Mouse (Mus musculus) heart, postnatal 0 days (tissue): ENCODE data around the gene Ly9. TPM values are rescaled to one million over a fixed set of nuclear protein-coding genes. Genes with fewer than 3 reads are reported as not detected.

ENCODE experiments used
- ATAC-seq: fragments of 200-750 bp; cut with Nextera tagmentation; 2 replicates; pipeline ENCODE4 v1.8.0; 2017; ENCODE audit warnings: low read depth, moderate number of reproducible peaks, moderate library complexity; ENCODE audit not compliant: insufficient read depth
- DNase-seq: peaks from one replicate; pipeline ENCODE4 v3.0.0-alpha.2; 2016; ENCODE audit warnings: low spot score
- H3K27ac ChIP-seq: fragments of 300-500 bp; sonication (generic); 2 replicates; pipeline ENCODE4 v1.5.1; 2014; ENCODE audit warnings: low read depth, mild to moderate bottlenecking
- H3K27me3 ChIP-seq: fragments of 300-500 bp; sonication (generic); 2 replicates; pipeline ENCODE4 v1.6.1; 2014; ENCODE audit warnings: low read length, mixed read lengths; ENCODE audit not compliant: control insufficient read depth, insufficient read depth
- H3K36me3 ChIP-seq: fragments of 300-500 bp; sonication (generic); replicated peaks from 2 replicates; pipeline ENCODE4 v1.6.1; 2014; ENCODE audit warnings: low read length, mixed read lengths; ENCODE audit not compliant: control insufficient read depth, insufficient read depth
- H3K4me1 ChIP-seq: fragments of 300-500 bp; sonication (generic); 2 replicates; pipeline ENCODE4 v1.6.1; 2014; ENCODE audit warnings: antibody characterized with exemption; ENCODE audit not compliant: control insufficient read depth, insufficient read depth
- H3K4me2 ChIP-seq: fragments of 300-500 bp; sonication (generic); 2 replicates; pipeline ENCODE4 v1.6.1; 2014; ENCODE audit warnings: low read depth, mild to moderate bottlenecking, low read length, moderate library complexity
- H3K4me3 ChIP-seq: fragments of 300-500 bp; sonication (generic); 2 replicates; pipeline ENCODE4 v1.5.1; 2014; ENCODE audit warnings: low read depth, low read length
- H3K9ac ChIP-seq: fragments of 300-500 bp; sonication (generic); replicated peaks from 2 replicates; pipeline ENCODE4 v1.6.1; 2014; ENCODE audit warnings: low read depth, low read length, mixed read lengths
- H3K9me3 ChIP-seq: fragments of 300-500 bp; sonication (generic); replicated peaks from 2 replicates; pipeline ENCODE4 v1.6.1; 2016; ENCODE audit warnings: low read length; ENCODE audit not compliant: control insufficient read depth
- CTCF ChIP-seq: IDR thresholded peaks from 2 replicates; pipeline ENCODE4 v1.5.1; 2016; ENCODE audit warnings: antibody characterized with exemption, control low read depth, low read depth
- EP300 ChIP-seq: IDR thresholded peaks from 2 replicates; pipeline ENCODE4 v1.6.1; 2016; ENCODE audit warnings: antibody characterized with exemption, low read depth
- WGBS: fragments of 180-500 bp; shearing (Covaris S2); extraction: QIAGEN DNeasy Blood & Tissue Kit; methylation state at CpG from one replicate; pipeline ENCODE4 v1.1.7; 2014; 5-methylcytosine and 5-hydroxymethylcytosine counted together
- polyA plus RNA-seq: library from polyadenylated mRNA; unstranded; fragments of >200 nt; fragmentation: Nextera tagmentation; extraction: Ambion mirVana; gene quantifications from 2 replicates; pipeline ENCODE4 v1.2.1, GENCODE M21; 2015
- total RNA-seq: library from RNA; depleted of rRNA; stranded (reverse); fragments of >200 nt; gene quantifications from 2 replicates; pipeline ENCODE4 v1.2.3, GENCODE M21; 2014; ENCODE audit warnings: low replicate concordance

Ly9 gene
- total and polyA plus RNA-seq, 2 experiments from 2014 or later = 0.18 to 0.31 TPM

- no peak overlapping the region for H3K9ac ChIP-seq
- TF ChIP-seq CTCF (no peak), EP300 (no peak)
Observed at GRCm38 (mm10) chr1:171584584-171584983, 22.6 kb downstream of the Ly9 start.

GRCm38 (mm10) chr1:171577168-171577567, 30.0 kb downstream of the Ly9 start:
- H3K4me3 ChIP-seq = no peak overlapping the region
- ATAC-seq (no peak), DNase-seq (no peak)
- 84% methylated on average over 7 of the region's 7 CpGs for WGBS
- no peak overlapping the region for H3K9ac ChIP-seq
- no peaks in the 10 kb centered on the region for H3K27me3 ChIP-seq
- H3K27ac ChIP-seq = no peak overlapping the region
- H3K4me1 ChIP-seq = no peaks in the 10 kb centered on the region
- no peak for TF ChIP-seq CTCF
- TF ChIP-seq EP300 = no peak
- H3K36me3 ChIP-seq = no peaks in the 10 kb centered on the region
- no peaks in the 10 kb centered on the region for H3K9me3 ChIP-seq
- no peak overlapping the region for H3K4me2 ChIP-seq

More at GRCm38 (mm10) chr1:171584584-171584983, 22.6 kb downstream of the Ly9 start:
- no peaks in the 10 kb centered on the region for H3K9me3 ChIP-seq
- no peaks in the 10 kb centered on the region for H3K36me3 ChIP-seq
- WGBS = 34% methylated on average over 2 of the region's 2 CpGs
- H3K27me3 ChIP-seq = no peaks in the 10 kb centered on the region
- ATAC-seq (no peak), DNase-seq (no peak)
- H3K4me2 ChIP-seq = no peak overlapping the region
- H3K27ac ChIP-seq = no peak overlapping the region
- H3K4me3 ChIP-seq = no peak overlapping the region
- no peaks in the 10 kb centered on the region for H3K4me1 ChIP-seq

- H3K9me3 ChIP-seq = no peaks in the 10 kb centered on the region
- H3K9ac ChIP-seq = no peak overlapping the region
- DNase-seq = no peak
- no peaks in the 10 kb centered on the region for H3K27me3 ChIP-seq
- WGBS = 51% methylated on average over 2 of the region's 2 CpGs
- no peak overlapping the region for H3K27ac ChIP-seq
- ATAC-seq = no peak
- H3K4me3 ChIP-seq = no peak overlapping the region
- TF ChIP-seq CTCF = no peak
- no peak for TF ChIP-seq EP300
- no peaks in the 10 kb centered on the region for H3K4me1 ChIP-seq
- H3K4me2 ChIP-seq = no peak overlapping the region
- H3K36me3 ChIP-seq = no peaks in the 10 kb centered on the region
Observed at GRCm38 (mm10) chr1:171568436-171568835, 38.8 kb downstream of the Ly9 start.

- 21% methylated on average over 8 of the region's 8 CpGs for WGBS
- no peaks in the 10 kb centered on the region for H3K9me3 ChIP-seq
- H3K4me3 ChIP-seq = no peak overlapping the region
- TF ChIP-seq CTCF (peak; percentile 73), EP300 (no peak)
- no peaks in the 10 kb centered on the region for H3K36me3 ChIP-seq
- no peak overlapping the region for H3K9ac ChIP-seq
- H3K27me3 ChIP-seq = no peaks in the 10 kb centered on the region
- no peak for ATAC-seq
- H3K4me2 ChIP-seq = no peak overlapping the region
- no peaks in the 10 kb centered on the region for H3K4me1 ChIP-seq
- DNase-seq = peak; percentile 62
- no peak overlapping the region for H3K27ac ChIP-seq
Observed at GRCm38 (mm10) chr1:171566777-171567176, 40.4 kb downstream of the Ly9 start.

GRCm38 (mm10) chr1:171565888-171566287, 41.3 kb downstream of the Ly9 start:
- Histone ChIP-seq H3K9ac (no peak overlapping the region), H3K9me3 (no peaks in the 10 kb centered on the region), H3K4me1 (no peaks in the 10 kb centered on the region), H3K4me2 (no peak overlapping the region), H3K27me3 (no peaks in the 10 kb centered on the region), H3K27ac (no peak overlapping the region), H3K36me3 (no peaks in the 10 kb centered on the region), H3K4me3 (no peak overlapping the region)
- TF ChIP-seq CTCF (no peak), EP300 (no peak)
- ATAC-seq (no peak), DNase-seq (no peak)
- 36% methylated on average over 4 of the region's 4 CpGs for WGBS

- no peak overlapping the region for H3K9ac ChIP-seq
- DNase-seq (peak; percentile 13), ATAC-seq (peak; percentile 64)
- H3K27ac ChIP-seq = no peak overlapping the region
- H3K4me2 ChIP-seq = no peak overlapping the region
- H3K4me1 ChIP-seq = no peaks in the 10 kb centered on the region
- no peaks in the 10 kb centered on the region for H3K36me3 ChIP-seq
- H3K9me3 ChIP-seq = no peaks in the 10 kb centered on the region
- WGBS = 59% methylated on average over 3 of the region's 3 CpGs
- TF ChIP-seq EP300 = no peak
- peak; percentile 55 for TF ChIP-seq CTCF
- H3K4me3 ChIP-seq = no peak overlapping the region
- no peaks in the 10 kb centered on the region for H3K27me3 ChIP-seq
Observed at GRCm38 (mm10) chr1:171564247-171564646, 43.0 kb downstream of the Ly9 start.
